Mouse (Mus musculus) lung, postnatal 0 days (tissue): Measurements from ENCODE around the gene Rora.

Source experiments
- CTCF ChIP-seq: IDR thresholded peaks from 2 replicates; pipeline ENCODE4 v1.5.1; 2016; ENCODE audit warnings: antibody characterized with exemption, mild to moderate bottlenecking
- EP300 ChIP-seq: IDR thresholded peaks from 2 replicates; pipeline ENCODE4 v1.6.1; 2016; ENCODE audit warnings: antibody characterized with exemption, mild to moderate bottlenecking, control low read depth

- TF ChIP-seq EP300: no peak
- TF ChIP-seq CTCF: no peak
Measured at GRCm38 (mm10) chr9:69224841-69225240, 571.3 kb downstream of the Rora start.
